Comparison of ENCODE assay signal across 8 mouse cellular contexts in genomic region chrX:7883841-7884567, GRCm38 (mm10). TPM values are rescaled to one million over a fixed set of nuclear protein-coding genes. Genes with fewer than 3 reads are reported as not detected.
DNase-seq lines count a peak whose midpoint lies in the region; ATAC-seq lines count a peak whose summit lies in the region.

Gene Slc35a2, plus strand, starts transcription at chrX:7884028.

- H3K36me3 ChIP-seq in hindbrain, embryonic 15.5 days, result no peaks in the 10 kb centered on the region

- peak within 1 kb of the TSS; percentile 49 for H3K9ac ChIP-seq in hindbrain, embryonic 15.5 days

- no peaks in the 10 kb centered on the region for H3K9me3 ChIP-seq in hindbrain, embryonic 15.5 days

- peak; percentile 91 for ATAC-seq in hindbrain, embryonic 15.5 days (ENCODE audit: low FRiP score, low read depth)

- peak; percentile 68 for DNase-seq in T-cell, adult 2 months (ENCODE audit: low spot score)
- peak; percentile 78 for DNase-seq in cerebellum, postnatal 36 days
- DNase-seq in frontal cortex, postnatal 36 days (ENCODE audit: low spot score in 2 of 2), result peak; percentile 72 to 84
- peak; percentile 81 for DNase-seq in left cerebral cortex, adult 11 months (ENCODE audit: low spot score)
- peak; percentile 84 to 90 for DNase-seq in lung, postnatal 4 days
- peak; percentile 78 for DNase-seq in retina, postnatal 7 days (ENCODE audit: low read depth, low spot score)
- DNase-seq in urinary bladder, adult 2 months (ENCODE audit: low spot score), result peak; percentile 58

- 21% methylated on average over 49 of the region's 49 CpGs for WGBS in hindbrain, embryonic 15.5 days

- H3K4me1 ChIP-seq in hindbrain, embryonic 15.5 days (replicated peaks), result peaks cover 16% of the 10 kb centered on the region; the same call in 1 of the 2 replicates

- peak within 1 kb of the TSS; percentile 60 for H3K4me3 ChIP-seq in hindbrain, embryonic 15.5 days

- H3K27me3 ChIP-seq in hindbrain, embryonic 15.5 days, result no peaks in the 10 kb centered on the region

- H3K27ac ChIP-seq in hindbrain, embryonic 15.5 days (replicated peaks), result peak within 1 kb of the TSS; percentile 92

- peak within 1 kb of the TSS; percentile 58 for H3K4me2 ChIP-seq in hindbrain, embryonic 15.5 days

RNA-seq across cellular contexts. Expression of gene Slc35a2, which starts in this region (rescaled TPM):
- polyA plus RNA-seq in hindbrain, embryonic 15.5 days (2015; fragmentation: Nextera tagmentation; extraction: Ambion mirVana), result 45.7 and 47.7 TPM in 2 replicates
- polyA plus RNA-seq in urinary bladder, adult 2 months (2012; rRNA removed), result 43.3 and 68.2 TPM in 2 replicates

Comparison
In these comparisons a context has a peak if more than half of its experiments do, and no peak if none do; other contexts are left out.
1. Peak in every context shown above with its lines: DNase-seq, ATAC-seq, H3K4me3 ChIP-seq and H3K27ac ChIP-seq.